Mouse (Mus musculus) neural tube, embryonic 13.5 days (tissue): Measurements from ENCODE around the gene Tmem63b. TPM values are rescaled to one million over a fixed set of nuclear protein-coding genes. Genes with fewer than 3 reads are reported as not detected.

Experiments
- ATAC-seq: fragments of 200-750 bp; cut with Nextera tagmentation; 2 replicates; pipeline ENCODE4 v1.8.0; 2017; ENCODE audit warnings: low read depth, mild to moderate bottlenecking, moderate TSS enrichment, moderate library complexity
- H3K27ac ChIP-seq: fragments of 300-500 bp; sonication (generic); replicated peaks from 2 replicates; pipeline ENCODE4 v1.5.1; 2015; ENCODE audit warnings: moderate library complexity, mild to moderate bottlenecking, inconsistent platforms
- H3K27me3 ChIP-seq: fragments of 300-500 bp; sonication (generic); 2 replicates; pipeline ENCODE4 v1.6.1; 2015; ENCODE audit warnings: mild to moderate bottlenecking, inconsistent platforms
- H3K36me3 ChIP-seq: fragments of 300-500 bp; sonication (generic); 2 replicates; pipeline ENCODE4 v1.6.1; 2015; ENCODE audit warnings: mild to moderate bottlenecking, inconsistent platforms
- H3K4me1 ChIP-seq: fragments of 300-500 bp; sonication (generic); replicated peaks from 2 replicates; pipeline ENCODE4 v1.6.1; 2015; ENCODE audit warnings: inconsistent platforms
- H3K4me2 ChIP-seq: fragments of 300-500 bp; sonication (generic); 2 replicates; pipeline ENCODE4 v1.6.1; 2015; ENCODE audit warnings: inconsistent platforms, mild to moderate bottlenecking, moderate library complexity
- H3K4me3 ChIP-seq: fragments of 300-500 bp; sonication (generic); 2 replicates; pipeline ENCODE4 v1.5.1; 2015; ENCODE audit warnings: mild to moderate bottlenecking, inconsistent platforms
- H3K9ac ChIP-seq: fragments of 300-500 bp; sonication (generic); 2 replicates; pipeline ENCODE4 v1.6.1; 2015; ENCODE audit warnings: moderate library complexity, mild to moderate bottlenecking, inconsistent platforms
- H3K9me3 ChIP-seq: fragments of 300-500 bp; sonication (generic); 2 replicates; pipeline ENCODE4 v1.6.1; 2016; ENCODE audit warnings: inconsistent platforms
- WGBS: fragments of 180-500 bp; shearing (Covaris S2); methylation state at CpG from one replicate; pipeline ENCODE4 v1.1.7; 2015; 5-methylcytosine and 5-hydroxymethylcytosine counted together
- polyA plus RNA-seq: library from polyadenylated mRNA; unstranded; fragments of >200 nt; fragmentation: Nextera tagmentation; extraction: Ambion mirVana; gene quantifications from 2 replicates; pipeline ENCODE4 v1.2.1, GENCODE M21; 2015

Gene Tmem63b
- polyA plus RNA-seq, 1 experiment from 2014 or later, result 127 TPM

DNA sequence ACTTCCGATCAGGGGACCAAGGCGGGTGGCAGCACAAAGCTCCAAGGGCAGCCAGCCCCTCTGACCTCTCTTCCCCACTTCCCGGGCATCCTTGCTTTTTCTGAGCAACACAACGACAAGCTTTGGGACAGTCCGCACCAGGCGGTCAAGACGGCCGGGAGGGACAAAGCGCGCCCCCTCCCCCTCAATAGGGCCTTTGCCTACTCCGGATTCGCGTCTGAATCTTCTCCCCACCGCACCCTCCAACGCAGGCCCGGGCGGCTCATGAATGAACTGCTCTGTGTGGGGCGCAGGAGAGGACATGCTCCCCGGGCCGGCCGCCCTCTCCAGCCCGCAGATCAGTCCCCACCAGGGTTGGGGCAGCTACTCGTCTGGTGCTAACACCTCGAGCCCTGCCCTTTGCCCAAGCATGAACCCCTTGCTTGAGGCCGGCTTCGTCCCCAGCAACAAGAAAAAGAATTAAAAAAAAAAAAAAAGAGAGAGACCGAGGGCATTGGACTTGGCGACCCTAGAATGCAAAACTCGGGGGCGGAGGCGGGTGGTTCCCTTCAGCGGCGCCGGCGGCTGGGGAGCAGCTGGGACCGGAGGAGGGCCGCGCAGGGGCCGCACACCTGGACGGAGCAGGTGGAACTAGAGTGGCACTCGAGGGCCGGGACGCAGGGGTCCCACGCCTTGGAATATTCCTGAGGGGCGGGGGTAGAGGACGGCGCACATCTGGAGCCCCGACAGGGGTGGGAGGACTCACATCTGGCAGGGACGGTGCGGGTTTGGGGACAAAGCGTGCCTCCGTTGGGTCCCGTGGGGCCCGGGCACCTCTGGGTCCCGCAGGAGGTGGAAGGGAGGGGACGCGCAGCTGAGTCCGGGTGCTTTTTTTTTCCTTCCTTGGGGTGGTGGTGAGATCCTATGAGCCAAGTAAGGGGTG, 1.3 kb downstream of the Tmem63b start:
- ATAC-seq, result peak; percentile 63

DNA sequence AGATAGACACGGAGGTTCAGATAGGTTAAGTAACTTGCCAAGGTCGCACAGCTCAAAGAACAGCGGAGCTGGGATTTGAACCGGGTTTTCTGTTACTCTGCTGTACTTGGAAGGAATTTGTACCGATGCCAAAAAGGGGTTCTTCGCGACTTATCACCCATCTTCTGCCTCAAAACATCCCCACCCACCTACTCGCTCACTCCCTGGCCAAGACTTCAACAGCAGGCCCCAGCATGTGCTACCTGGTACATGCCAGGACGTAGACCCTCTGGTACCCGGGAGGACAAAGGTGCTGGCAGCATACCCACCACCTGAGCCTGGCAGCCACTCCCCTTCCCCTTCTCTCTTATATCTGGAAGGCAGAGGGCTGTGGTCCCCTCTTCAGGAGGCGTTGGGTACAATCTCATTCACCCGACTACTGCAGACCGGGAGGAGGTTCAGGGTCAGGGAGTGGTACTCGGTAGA, 2.0 kb downstream of the Tmem63b start:
- 32% methylated on average over 14 of the region's 14 CpGs for WGBS
- ATAC-seq, result peak; percentile 17

More for the DNA sequence above, 1.3 kb downstream of the Tmem63b start:
- Histone ChIP-seq H3K27me3 (no peaks in the 10 kb centered on the region), H3K4me2 (peak overlapping the region; percentile 82), H3K36me3 (no peaks in the 10 kb centered on the region), H3K4me1 (peaks cover 40% of the 10 kb centered on the region), H3K9ac (peak overlapping the region; percentile 97), H3K27ac (peak overlapping the region; percentile 96), H3K9me3 (no peaks in the 10 kb centered on the region), H3K4me3 (peak overlapping the region; percentile 94)
- WGBS, result under 1% methylated on average over 58 of the region's 58 CpGs

DNA sequence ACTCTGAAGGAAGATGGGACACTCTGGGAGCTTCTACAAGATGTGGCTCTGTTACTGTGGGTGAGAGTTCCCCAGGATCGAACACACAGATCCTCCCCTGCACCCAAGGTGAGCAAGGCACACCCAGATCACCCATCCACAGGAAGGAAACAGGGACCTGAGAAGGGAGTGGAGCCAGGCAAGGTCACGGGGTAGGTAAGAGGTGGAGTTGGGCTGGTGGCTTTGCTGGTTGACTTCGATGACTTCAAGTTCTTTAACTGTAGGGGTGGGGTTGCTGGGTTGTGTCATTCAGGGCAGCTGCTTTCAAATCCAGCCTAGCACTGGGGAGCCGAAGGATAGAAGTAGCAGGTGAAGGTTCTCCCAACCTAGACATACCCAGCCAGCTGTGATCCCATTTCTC, 3.9 kb downstream of the Tmem63b start:
- no peak overlapping the region for H3K4me2 ChIP-seq
- H3K4me1 ChIP-seq, result peaks cover 40% of the 10 kb centered on the region
- H3K27me3 ChIP-seq, result no peaks in the 10 kb centered on the region
- H3K9me3 ChIP-seq, result no peaks in the 10 kb centered on the region
- no peak overlapping the region for H3K9ac ChIP-seq
- no peak overlapping the region for H3K4me3 ChIP-seq
- no peak overlapping the region for H3K27ac ChIP-seq
- no peak for ATAC-seq
- 95% methylated on average over 4 of the region's 4 CpGs for WGBS
- H3K36me3 ChIP-seq, result peaks cover 13% of the 10 kb centered on the region

More for the DNA sequence above, 2.0 kb downstream of the Tmem63b start:
- Histone ChIP-seq H3K9me3 (no peaks in the 10 kb centered on the region), H3K27me3 (no peaks in the 10 kb centered on the region), H3K27ac (peak overlapping the region; percentile 96), H3K36me3 (no peaks in the 10 kb centered on the region), H3K4me2 (peak overlapping the region; percentile 82), H3K9ac (peak overlapping the region; percentile 97), H3K4me1 (peaks cover 42% of the 10 kb centered on the region), H3K4me3 (peak overlapping the region; percentile 94)

DNA sequence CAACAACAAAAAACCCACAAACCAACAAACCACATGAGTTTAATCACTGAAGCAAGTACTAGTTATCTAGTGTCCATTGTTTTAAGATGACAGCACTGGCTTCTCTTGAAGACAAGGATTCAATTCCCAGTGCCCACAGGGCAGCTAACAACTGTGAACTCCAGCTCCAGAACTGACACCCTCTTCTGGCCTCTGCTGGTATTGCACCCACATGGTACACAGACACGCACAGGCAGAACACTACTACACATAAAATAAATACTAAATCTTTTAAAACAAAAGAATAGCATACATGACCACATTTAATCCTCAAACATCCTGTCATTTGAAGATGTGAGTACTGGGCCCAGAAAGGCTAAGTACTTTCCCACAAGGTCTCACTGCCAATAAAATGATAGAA, 5.1 kb downstream of the Tmem63b start:
- no peaks in the 10 kb centered on the region for H3K9me3 ChIP-seq
- no peak overlapping the region for H3K9ac ChIP-seq
- H3K4me1 ChIP-seq, result peaks cover 28% of the 10 kb centered on the region
- H3K27ac ChIP-seq, result no peak overlapping the region
- no peak for ATAC-seq
- no peaks in the 10 kb centered on the region for H3K27me3 ChIP-seq
- peaks cover 24% of the 10 kb centered on the region for H3K36me3 ChIP-seq
- H3K4me3 ChIP-seq, result no peak overlapping the region
- whole genome bisulfite sequencing, result 97% methylated on average over 1 of the region's 1 CpGs
- no peak overlapping the region for H3K4me2 ChIP-seq

DNA sequence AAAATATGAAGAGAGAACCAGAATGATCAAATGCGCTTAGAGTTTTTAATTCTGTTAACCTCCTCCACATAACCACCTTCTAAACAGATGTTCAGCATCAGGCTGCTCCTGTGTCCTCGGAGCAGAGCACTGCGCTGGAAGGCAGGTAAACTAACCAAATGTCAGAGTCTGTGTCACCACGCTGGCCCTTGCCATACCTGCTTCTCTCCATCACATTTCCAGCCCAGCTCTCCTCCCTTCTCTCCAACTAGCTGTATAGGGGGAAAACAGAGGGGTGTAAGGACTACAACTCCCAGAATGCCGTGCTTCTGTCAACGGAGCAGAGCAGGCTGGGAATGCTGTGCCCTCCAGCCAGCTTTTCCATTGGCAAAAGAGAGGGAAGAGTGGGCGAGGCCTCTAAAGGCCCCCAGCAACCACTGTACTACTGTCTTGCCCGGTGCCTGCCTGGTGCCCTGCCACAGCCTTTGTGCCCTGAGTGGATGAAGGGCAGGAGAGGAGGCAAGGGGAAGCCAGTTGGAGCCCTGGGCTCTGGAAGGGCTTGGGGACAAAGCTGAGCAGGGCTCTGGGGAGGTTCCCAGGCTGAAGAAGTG, 6.2 kb downstream of the Tmem63b start:
- ATAC-seq, result peak; percentile 66
- peaks cover 27% of the 10 kb centered on the region for H3K4me1 ChIP-seq
- no peaks in the 10 kb centered on the region for H3K9me3 ChIP-seq
- H3K4me2 ChIP-seq, result peak overlapping the region; percentile 51
- H3K27me3 ChIP-seq, result no peaks in the 10 kb centered on the region
- peak overlapping the region; percentile 68 for H3K9ac ChIP-seq
- H3K36me3 ChIP-seq, result peaks cover 35% of the 10 kb centered on the region
- WGBS, result 53% methylated on average over 8 of the region's 8 CpGs
- peak overlapping the region; percentile 88 for H3K27ac ChIP-seq
- peak overlapping the region; percentile 26 for H3K4me3 ChIP-seq

DNA sequence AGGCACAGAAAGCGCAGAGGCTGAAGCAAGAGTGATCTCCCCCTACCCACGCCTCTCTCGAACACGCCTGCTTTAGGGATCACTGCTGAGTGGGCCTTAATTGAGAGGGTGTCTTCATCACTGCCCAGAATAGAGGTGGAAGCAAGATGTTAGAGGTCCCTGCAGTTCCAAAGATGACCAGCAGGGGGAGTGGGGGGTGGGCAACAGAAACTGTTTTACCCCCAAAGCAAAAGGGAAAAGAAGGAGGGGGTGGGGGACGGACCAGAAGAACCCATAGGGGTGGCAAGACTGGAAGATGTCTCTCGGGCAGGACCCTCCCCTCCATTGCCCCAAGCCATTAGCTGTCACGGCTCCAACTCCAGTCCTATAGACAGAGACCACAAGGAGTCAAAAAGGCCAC, 8.6 kb downstream of the Tmem63b start:
- no peak for ATAC-seq
- Histone ChIP-seq H3K9me3 (no peaks in the 10 kb centered on the region), H3K27me3 (no peaks in the 10 kb centered on the region), H3K4me3 (no peak overlapping the region), H3K4me1 (peaks cover 10% of the 10 kb centered on the region), H3K4me2 (no peak overlapping the region), H3K36me3 (peaks cover 55% of the 10 kb centered on the region), H3K27ac (no peak overlapping the region), H3K9ac (no peak overlapping the region)
- WGBS, result 31% methylated on average over 7 of the region's 7 CpGs

DNA sequence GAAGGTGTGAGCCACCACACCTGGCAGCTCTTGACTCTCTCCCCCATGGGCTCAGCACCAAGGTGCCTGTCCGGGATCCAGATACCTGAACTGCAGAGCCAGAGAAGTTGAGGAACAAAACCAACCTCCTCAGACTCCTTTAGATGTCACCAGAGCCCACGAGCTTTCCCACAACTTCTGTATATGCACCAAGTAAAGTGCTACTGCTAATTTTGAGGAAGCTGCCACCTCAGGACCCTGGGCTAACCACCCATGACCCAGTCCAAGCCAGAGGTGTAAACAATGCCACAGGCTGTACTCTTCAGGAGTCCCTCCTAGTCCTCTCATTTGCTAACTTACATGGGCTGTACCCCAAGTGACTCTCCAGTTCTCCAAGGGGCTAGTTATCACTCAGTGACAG, 14.1 kb downstream of the Tmem63b start:
- ATAC-seq, result no peak

DNA sequence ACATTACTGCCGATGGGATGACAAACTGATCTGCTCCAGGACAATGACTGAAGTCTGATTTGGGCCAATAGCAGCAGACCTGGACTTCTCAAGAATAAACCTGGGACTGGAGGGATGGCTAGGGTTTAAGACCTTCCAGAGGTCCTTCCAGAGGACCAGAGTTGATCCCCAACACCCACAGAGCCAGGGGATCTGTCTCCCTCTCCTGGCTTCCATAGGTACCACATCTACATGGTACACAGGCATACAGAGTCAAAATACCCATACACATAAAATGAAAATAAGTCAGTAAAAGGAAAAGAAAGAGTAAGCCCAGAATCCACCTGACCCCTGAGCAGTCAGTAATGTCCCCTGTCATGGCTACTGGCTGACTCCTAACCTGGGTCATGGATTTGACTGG, 14.9 kb downstream of the Tmem63b start:
- H3K4me3 ChIP-seq, result no peak overlapping the region
- H3K9me3 ChIP-seq, result no peaks in the 10 kb centered on the region
- no peak overlapping the region for H3K27ac ChIP-seq
- ATAC-seq, result no peak
- no peak overlapping the region for H3K4me2 ChIP-seq
- peaks cover 94% of the 10 kb centered on the region for H3K36me3 ChIP-seq
- 88% methylated on average over 1 of the region's 1 CpGs for WGBS
- H3K27me3 ChIP-seq, result no peaks in the 10 kb centered on the region
- no peaks in the 10 kb centered on the region for H3K4me1 ChIP-seq
- no peak overlapping the region for H3K9ac ChIP-seq

More for the DNA sequence above, 14.1 kb downstream of the Tmem63b start:
- no peak overlapping the region for H3K4me3 ChIP-seq
- peaks cover 92% of the 10 kb centered on the region for H3K36me3 ChIP-seq
- H3K9me3 ChIP-seq, result no peaks in the 10 kb centered on the region
- H3K27me3 ChIP-seq, result no peaks in the 10 kb centered on the region
- H3K9ac ChIP-seq, result no peak overlapping the region
- H3K27ac ChIP-seq, result no peak overlapping the region
- 88% methylated on average over 2 of the region's 2 CpGs for whole genome bisulfite sequencing
- H3K4me1 ChIP-seq, result no peaks in the 10 kb centered on the region
- H3K4me2 ChIP-seq, result no peak overlapping the region

DNA sequence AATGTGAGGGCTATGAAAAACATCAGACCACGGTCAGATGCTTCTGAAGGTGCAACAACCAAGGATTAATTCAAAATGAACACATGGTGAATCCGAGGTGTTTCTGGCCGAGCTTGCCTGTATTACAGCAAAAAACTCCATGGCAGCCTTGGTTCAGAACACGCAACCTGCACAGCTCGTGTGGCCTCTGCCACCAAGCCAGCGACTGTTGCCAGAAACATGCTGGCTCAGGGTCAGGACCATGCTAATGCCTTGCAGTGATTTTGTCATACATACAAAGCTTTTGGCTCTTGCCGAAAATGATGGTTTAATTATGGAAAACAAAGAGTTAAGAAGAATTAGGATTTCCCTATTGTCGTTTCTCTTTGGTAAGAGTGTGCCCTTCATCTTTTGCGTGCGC, 18.7 kb downstream of the Tmem63b start:
- H3K4me1 ChIP-seq, result peaks cover 4% of the 10 kb centered on the region
- H3K27me3 ChIP-seq, result no peaks in the 10 kb centered on the region
- 93% methylated on average over 10 of the region's 10 CpGs for WGBS
- peaks cover 97% of the 10 kb centered on the region for H3K36me3 ChIP-seq
- ATAC-seq, result no peak
- no peak overlapping the region for H3K4me3 ChIP-seq
- no peak overlapping the region for H3K27ac ChIP-seq
- H3K9ac ChIP-seq, result no peak overlapping the region
- no peaks in the 10 kb centered on the region for H3K9me3 ChIP-seq
- no peak overlapping the region for H3K4me2 ChIP-seq

DNA sequence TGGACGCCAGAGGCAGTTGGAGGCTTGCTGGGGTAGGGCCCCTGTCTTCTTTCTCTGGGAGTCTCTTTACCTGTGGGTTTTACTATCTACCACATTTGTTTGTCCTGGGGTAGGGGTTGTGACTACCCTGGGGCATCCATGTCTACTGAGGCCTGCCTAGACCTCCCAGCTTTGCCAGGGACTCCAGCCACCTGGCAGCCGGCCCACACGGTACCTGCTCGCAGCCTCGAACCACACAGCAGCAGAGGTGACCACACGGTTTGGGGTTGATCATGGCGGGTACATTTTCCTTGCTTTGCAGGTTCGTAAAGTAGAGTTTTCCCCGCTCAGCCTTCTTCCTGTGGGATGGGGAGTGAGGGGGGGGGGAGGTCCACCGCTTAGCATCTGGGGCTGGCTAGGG, 19.2 kb downstream of the Tmem63b start:
- Histone ChIP-seq H3K36me3 (peaks cover 97% of the 10 kb centered on the region), H3K9me3 (no peaks in the 10 kb centered on the region), H3K4me3 (no peak overlapping the region), H3K27me3 (no peaks in the 10 kb centered on the region), H3K4me2 (no peak overlapping the region), H3K4me1 (peaks cover 4% of the 10 kb centered on the region), H3K9ac (no peak overlapping the region), H3K27ac (no peak overlapping the region)
- ATAC-seq, result no peak
- 90% methylated on average over 10 of the region's 10 CpGs for WGBS

DNA sequence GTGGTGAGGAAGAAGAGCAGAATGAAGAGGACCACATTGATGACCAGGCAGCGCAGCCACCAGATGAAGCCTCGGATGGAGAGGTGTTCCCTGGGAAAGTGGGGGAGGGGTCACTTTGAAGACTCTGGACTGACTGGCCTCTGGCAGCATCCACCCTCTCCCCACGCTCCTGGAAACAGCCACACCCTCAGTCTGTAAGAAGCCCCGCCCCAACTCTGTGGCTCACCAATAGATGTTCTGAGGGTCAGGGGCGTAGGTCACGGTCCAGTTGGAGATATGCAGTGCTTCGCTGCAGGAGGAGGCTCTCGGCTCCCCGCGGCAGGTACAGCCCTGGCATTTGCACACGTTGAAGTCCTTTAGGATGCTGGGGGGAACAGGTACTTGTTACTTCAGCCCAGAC, 20.6 kb downstream of the Tmem63b start:
- H3K27me3 ChIP-seq, result no peaks in the 10 kb centered on the region
- H3K27ac ChIP-seq, result no peak overlapping the region

DNA sequence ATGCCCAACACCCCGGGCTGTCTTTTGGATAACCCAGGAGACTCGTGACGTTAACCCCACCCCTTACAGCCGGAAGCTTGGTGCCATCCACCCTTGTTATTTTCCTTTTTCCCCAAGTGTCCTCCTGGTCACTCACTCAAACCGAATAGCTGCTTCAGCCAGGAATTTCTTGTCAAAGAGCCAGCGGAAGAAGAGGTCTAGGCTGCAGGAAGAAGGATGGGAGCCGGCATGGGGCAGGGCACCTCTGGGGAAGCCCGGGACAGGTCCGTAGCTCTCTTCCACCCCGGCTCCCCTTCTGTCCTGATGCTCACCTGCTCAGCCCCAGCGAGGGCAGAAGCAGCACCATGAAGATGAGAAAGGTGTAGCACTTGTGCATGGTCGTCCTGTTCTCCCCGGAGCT, 22.1 kb downstream of the Tmem63b start:
- no peaks in the 10 kb centered on the region for H3K9me3 ChIP-seq
- peaks cover 93% of the 10 kb centered on the region for H3K36me3 ChIP-seq
- WGBS, result 91% methylated on average over 13 of the region's 13 CpGs
- H3K27ac ChIP-seq, result no peak overlapping the region
- no peak overlapping the region for H3K9ac ChIP-seq
- H3K4me1 ChIP-seq, result peaks cover 4% of the 10 kb centered on the region
- no peak overlapping the region for H3K4me2 ChIP-seq
- no peaks in the 10 kb centered on the region for H3K27me3 ChIP-seq
- H3K4me3 ChIP-seq, result no peak overlapping the region
- ATAC-seq, result no peak

More for the DNA sequence above, 20.6 kb downstream of the Tmem63b start:
- 84% methylated on average over 11 of the region's 11 CpGs for WGBS
- Histone ChIP-seq H3K9me3 (no peaks in the 10 kb centered on the region), H3K36me3 (peaks cover 97% of the 10 kb centered on the region), H3K9ac (no peak overlapping the region), H3K4me2 (no peak overlapping the region), H3K4me3 (no peak overlapping the region), H3K4me1 (peaks cover 4% of the 10 kb centered on the region)
- no peak for ATAC-seq
